Mouse (Mus musculus) lung, postnatal 0 days (tissue): ENCODE results near the gene Arhgap9. TPM values are rescaled to one million over a fixed set of nuclear protein-coding genes. Genes with fewer than 3 reads are reported as not detected.
A peak's percentile ranks its signal among the peaks of the same experiment; 100 is the strongest.

Experiments used
- ATAC-seq: fragments of 200-750 bp; cut with Nextera tagmentation; 2 replicates; pipeline ENCODE4 v1.8.0; 2017; ENCODE audit warnings: moderate library complexity
- DNase-seq: peaks from one replicate; pipeline ENCODE4 v3.0.0-alpha.2; 2016; ENCODE audit warnings: low spot score
- H3K27ac ChIP-seq: fragments of 300-500 bp; sonication (generic); 2 replicates; pipeline ENCODE4 v1.5.1; 2014; ENCODE audit warnings: antibody characterized with exemption, mild to moderate bottlenecking, low read length, mixed read lengths
- H3K27me3 ChIP-seq: fragments of 300-500 bp; sonication (generic); replicated peaks from 2 replicates; pipeline ENCODE4 v1.6.1; 2014; ENCODE audit warnings: low read length, mixed read lengths; ENCODE audit not compliant: insufficient read depth
- H3K36me3 ChIP-seq: fragments of 300-500 bp; sonication (generic); 2 replicates; pipeline ENCODE4 v1.6.1; 2014; ENCODE audit warnings: low read length, mixed read lengths; ENCODE audit not compliant: insufficient read depth
- H3K4me1 ChIP-seq: fragments of 300-500 bp; sonication (generic); 2 replicates; pipeline ENCODE4 v1.6.1; 2014; ENCODE audit warnings: antibody characterized with exemption, low read depth, low read length, mixed read lengths; ENCODE audit not compliant: insufficient read depth
- H3K4me2 ChIP-seq: fragments of 300-500 bp; sonication (generic); replicated peaks from 2 replicates; pipeline ENCODE4 v1.6.1; 2014; ENCODE audit warnings: low read depth, mild to moderate bottlenecking, low read length, moderate library complexity, mixed read lengths
- H3K4me3 ChIP-seq: fragments of 300-500 bp; sonication (generic); 2 replicates; pipeline ENCODE4 v1.5.1; 2014; ENCODE audit warnings: low read depth, low read length
- H3K9ac ChIP-seq: fragments of 300-500 bp; sonication (generic); replicated peaks from 2 replicates; pipeline ENCODE4 v1.6.1; 2014; ENCODE audit warnings: low read depth, mild to moderate bottlenecking
- H3K9me3 ChIP-seq: fragments of 300-500 bp; sonication (generic); 2 replicates; pipeline ENCODE4 v1.6.1; 2016; ENCODE audit warnings: low read length, mixed read lengths
- CTCF ChIP-seq: IDR thresholded peaks from 2 replicates; pipeline ENCODE4 v1.5.1; 2016; ENCODE audit warnings: antibody characterized with exemption, mild to moderate bottlenecking
- EP300 ChIP-seq: IDR thresholded peaks from 2 replicates; pipeline ENCODE4 v1.6.1; 2016; ENCODE audit warnings: antibody characterized with exemption, mild to moderate bottlenecking, control low read depth
- WGBS: fragments of 180-500 bp; shearing (Covaris S2); extraction: QIAGEN DNeasy Blood & Tissue Kit; methylation state at CpG from one replicate; pipeline ENCODE4 v1.1.7; 2014; 5-methylcytosine and 5-hydroxymethylcytosine counted together
- polyA plus RNA-seq: library from polyadenylated mRNA; unstranded; fragments of >200 nt; fragmentation: Nextera tagmentation; extraction: Ambion mirVana; gene quantifications from 2 replicates; pipeline ENCODE4 v1.2.1, GENCODE M21; 2015

Arhgap9 gene
- polyA plus RNA-seq, 1 experiment from 2014 or later = 8.5 TPM

DNA sequence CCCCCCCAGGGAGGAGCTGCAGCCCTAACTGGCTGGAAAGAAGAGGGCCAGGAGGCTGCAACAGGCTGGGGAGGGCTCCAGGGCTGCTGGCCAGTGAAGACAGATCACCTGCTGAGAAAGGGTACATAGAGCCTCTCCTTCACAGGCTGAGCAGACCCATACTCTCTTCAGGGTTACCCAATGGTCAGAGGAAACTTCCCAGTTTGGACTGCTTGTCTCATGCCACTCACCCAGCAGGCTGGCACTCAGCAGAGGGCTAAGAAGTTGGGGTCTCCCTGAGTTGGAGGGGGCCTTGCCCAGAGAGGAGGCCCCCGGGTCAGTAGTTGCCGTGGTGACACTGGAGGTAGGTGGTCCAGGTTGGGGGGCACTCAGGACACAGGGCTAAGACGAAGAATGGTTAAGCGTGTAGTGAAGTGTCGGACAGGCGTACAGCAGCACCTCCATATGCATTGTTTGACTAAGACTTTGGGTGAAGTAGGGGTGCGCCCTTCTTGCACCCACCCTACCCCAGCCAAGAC, 37.6 kb upstream of the Arhgap9 start:
- WGBS = 88% methylated on average over 7 of the region's 7 CpGs
- no peak for TF ChIP-seq EP300
- Histone ChIP-seq H3K36me3 (peaks cover 47% of the 10 kb centered on the region), H3K4me1 (peaks cover 9% of the 10 kb centered on the region), H3K4me2 (no peak overlapping the region), H3K9ac (no peak overlapping the region), H3K4me3 (no peak overlapping the region), H3K9me3 (no peaks in the 10 kb centered on the region), H3K27me3 (no peaks in the 10 kb centered on the region), H3K27ac (no peak overlapping the region)
- no peak for ATAC-seq
- no peak for DNase-seq

DNA sequence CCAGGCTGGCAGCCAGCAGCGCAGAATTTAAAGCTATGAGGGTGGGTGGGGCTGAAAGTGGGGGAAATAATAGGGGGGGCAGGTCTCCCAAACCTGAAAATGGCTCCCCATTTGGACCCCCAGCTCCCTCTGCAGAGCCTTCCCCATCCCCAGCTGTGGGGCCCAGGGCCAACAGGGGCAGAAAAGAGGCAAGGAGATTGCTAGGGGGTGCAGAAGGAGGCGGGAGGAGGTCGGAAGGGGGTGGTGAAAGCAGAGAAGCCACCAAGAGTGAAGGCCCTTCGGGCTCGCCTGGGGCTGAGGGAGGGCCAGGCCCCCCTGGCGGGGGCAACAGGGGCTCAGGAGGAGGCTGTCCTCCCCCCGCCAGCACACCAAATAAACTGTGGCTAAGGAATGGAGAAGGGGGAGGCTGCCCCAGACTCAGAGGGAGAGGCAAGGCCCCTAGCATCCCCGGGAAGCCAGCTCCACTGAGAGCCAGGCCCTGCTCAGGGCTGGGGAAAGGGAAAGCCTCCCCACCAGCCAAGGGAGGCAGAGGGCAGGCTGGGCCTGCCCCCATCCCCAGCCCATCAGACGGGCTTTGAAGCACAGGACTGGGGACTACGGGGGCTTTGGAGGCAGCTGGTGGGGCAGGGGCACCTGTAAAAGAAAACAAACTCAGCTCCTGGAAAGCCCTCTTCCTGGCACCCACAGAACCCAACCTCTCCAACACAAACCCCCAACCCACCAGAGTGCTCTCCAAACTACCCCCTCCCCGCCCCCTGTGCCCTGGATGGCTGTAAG, 36.9 kb upstream of the Arhgap9 start:
- Histone ChIP-seq H3K27me3 (no peaks in the 10 kb centered on the region), H3K4me1 (peaks cover 13% of the 10 kb centered on the region), H3K36me3 (peaks cover 47% of the 10 kb centered on the region), H3K9me3 (no peaks in the 10 kb centered on the region), H3K4me3 (no peak overlapping the region), H3K9ac (no peak overlapping the region), H3K27ac (no peak overlapping the region), H3K4me2 (no peak overlapping the region)
- no peak for ATAC-seq
- TF ChIP-seq CTCF (no peak), EP300 (no peak)
- DNase-seq = no peak
- 73% methylated on average over 9 of the region's 11 CpGs for WGBS

DNA sequence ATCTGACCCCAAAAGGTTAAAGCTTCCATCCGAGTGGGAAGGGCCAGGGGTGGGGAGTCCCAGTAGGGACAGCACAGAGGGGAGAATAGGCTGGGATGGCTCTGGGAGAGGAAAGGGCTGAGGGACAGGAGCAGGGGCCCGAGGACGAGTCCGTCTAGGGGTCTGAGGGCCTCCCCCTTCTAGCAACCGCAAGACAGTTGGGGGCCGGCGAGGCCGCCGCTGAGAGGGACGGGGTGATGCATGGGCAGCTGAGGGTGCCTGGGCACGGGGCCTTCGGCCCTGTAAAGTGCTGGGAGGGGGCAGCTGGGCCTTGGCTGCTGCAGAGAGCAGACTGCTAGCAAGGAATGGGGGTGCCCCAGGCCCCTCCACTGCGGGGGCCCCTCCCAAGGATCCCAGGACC, 36.1 kb upstream of the Arhgap9 start:
- DNase-seq (no peak), ATAC-seq (no peak)
- H3K36me3 ChIP-seq = peaks cover 47% of the 10 kb centered on the region
- no peaks in the 10 kb centered on the region for H3K27me3 ChIP-seq
- H3K27ac ChIP-seq = no peak overlapping the region
- no peak overlapping the region for H3K4me2 ChIP-seq
- 72% methylated on average over 11 of the region's 13 CpGs for WGBS
- TF ChIP-seq CTCF (no peak), EP300 (no peak)
- no peak overlapping the region for H3K4me3 ChIP-seq
- H3K4me1 ChIP-seq = peaks cover 16% of the 10 kb centered on the region
- H3K9ac ChIP-seq = no peak overlapping the region
- H3K9me3 ChIP-seq = no peaks in the 10 kb centered on the region

DNA sequence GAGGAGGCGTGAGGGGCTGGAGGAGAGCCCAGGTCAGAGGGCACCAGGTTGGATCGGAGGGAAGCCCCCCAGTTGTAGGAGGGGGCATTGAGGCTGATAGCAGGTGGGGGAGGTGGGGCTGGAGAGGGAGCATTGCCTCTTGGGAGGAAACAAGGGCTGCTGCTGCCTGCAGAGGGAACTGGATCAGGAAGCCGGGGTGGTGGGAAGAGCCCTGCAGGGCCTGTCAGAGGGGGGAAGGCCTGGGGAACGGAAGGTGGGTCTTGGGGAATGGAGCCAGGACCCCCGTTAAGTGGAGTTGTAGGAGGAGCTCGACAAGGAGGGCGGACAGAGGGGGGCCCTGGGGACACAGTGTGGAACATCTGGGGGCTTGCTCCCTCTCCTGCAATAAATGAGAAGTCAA, 35.6 kb upstream of the Arhgap9 start:
- DNase-seq (peak; percentile 13), ATAC-seq (no peak)
- TF ChIP-seq CTCF = no peak
- Histone ChIP-seq H3K27ac (no peak overlapping the region), H3K4me2 (no peak overlapping the region), H3K9ac (no peak overlapping the region), H3K4me3 (no peak overlapping the region), H3K4me1 (peaks cover 16% of the 10 kb centered on the region), H3K27me3 (no peaks in the 10 kb centered on the region), H3K36me3 (peaks cover 45% of the 10 kb centered on the region), H3K9me3 (no peaks in the 10 kb centered on the region)
- WGBS = 68% methylated on average over 5 of the region's 7 CpGs

DNA sequence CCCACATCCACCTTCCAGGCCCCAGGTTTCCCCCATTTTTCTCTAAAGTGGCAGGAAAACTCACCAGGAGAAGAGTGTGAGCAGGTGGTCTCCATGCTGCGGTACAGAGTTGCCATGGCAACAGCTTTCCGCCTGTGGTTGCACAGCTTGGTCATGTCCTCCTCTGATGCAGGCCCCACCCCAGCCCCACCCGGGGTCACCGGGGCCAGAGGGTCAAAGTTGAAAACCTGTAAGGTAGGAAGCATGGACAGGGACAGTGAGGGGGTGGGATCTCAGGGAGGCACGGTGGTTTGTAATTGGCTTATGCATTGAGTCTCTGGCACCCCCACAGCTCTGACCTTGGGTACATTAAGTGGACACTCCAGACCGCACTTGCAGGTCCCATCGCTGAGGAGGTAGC, 35.0 kb upstream of the Arhgap9 start:
- ATAC-seq (no peak), DNase-seq (no peak)
- 51% methylated on average over 7 of the region's 7 CpGs for WGBS
- 0 out of 2 replicates have a peak overlapping the region, but pooled peaks have one; percentile 5 for H3K9ac ChIP-seq
- peak overlapping the region; percentile 65 for H3K4me2 ChIP-seq
- no peak overlapping the region for H3K4me3 ChIP-seq
- TF ChIP-seq CTCF = no peak
- H3K27me3 ChIP-seq = no peaks in the 10 kb centered on the region
- H3K36me3 ChIP-seq = peaks cover 40% of the 10 kb centered on the region
- peaks cover 19% of the 10 kb centered on the region for H3K4me1 ChIP-seq
- H3K9me3 ChIP-seq = no peaks in the 10 kb centered on the region
- no peak overlapping the region for H3K27ac ChIP-seq

DNA sequence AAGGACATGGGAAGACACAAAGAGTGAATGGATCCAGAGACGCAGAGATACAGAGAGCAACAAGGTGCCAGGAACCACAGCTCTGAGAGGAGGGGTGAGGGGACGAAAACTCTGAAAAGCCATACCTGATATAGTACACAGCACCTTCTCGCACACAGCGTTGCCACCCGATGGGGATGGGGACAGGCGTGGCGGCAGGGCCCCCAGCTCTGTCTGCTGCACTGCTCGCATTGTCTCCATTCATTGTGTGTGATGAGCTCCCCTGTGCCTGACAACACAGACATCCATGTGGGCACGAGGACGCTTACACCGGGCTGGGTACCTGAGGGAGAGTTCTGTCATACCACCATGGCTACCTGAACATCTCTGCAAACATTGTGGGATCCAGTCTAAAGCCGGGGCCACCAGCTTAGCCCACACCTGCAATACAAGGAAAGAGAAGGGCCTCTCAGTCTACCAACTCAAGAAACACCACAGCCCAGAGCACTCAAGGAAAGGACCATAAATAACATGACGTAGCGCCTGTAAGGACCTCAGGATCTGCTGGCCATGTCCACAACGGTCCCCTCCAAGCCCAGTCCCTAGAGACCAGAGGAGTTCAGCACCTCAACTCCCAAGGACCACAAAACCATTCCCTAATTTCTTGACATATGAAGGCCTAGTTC, 34.4 kb upstream of the Arhgap9 start:
- ATAC-seq (no peak), DNase-seq (peak; percentile 39)
- Histone ChIP-seq H3K4me3 (peak overlapping the region; percentile 74), H3K27ac (peak overlapping the region; percentile 97), H3K4me2 (peak overlapping the region; percentile 65), H3K36me3 (peaks cover 34% of the 10 kb centered on the region), H3K9me3 (no peaks in the 10 kb centered on the region), H3K27me3 (no peaks in the 10 kb centered on the region), H3K9ac (peak overlapping the region; percentile 68; the same call in 1 of the 2 replicates), H3K4me1 (peaks cover 24% of the 10 kb centered on the region)
- TF ChIP-seq CTCF (no peak), EP300 (no peak)
- WGBS = 61% methylated on average over 15 of the region's 15 CpGs
